In genomic region chr14:122060642-122061041, GRCm38 (mm10) we compare ENCODE assay signal across 9 mouse cellular contexts. TPM values are rescaled to one million over a fixed set of nuclear protein-coding genes. Genes with fewer than 3 reads are reported as not detected.
DNase-seq lines count a peak whose midpoint lies in the region; ATAC-seq and TF ChIP-seq lines count a peak whose summit lies in the region.
"Had no signal": no experiment of that assay in that cellular context is flagged by ENCODE, and none has a peak within 500 bp of the region (broad histone marks: within the 10 kb centered on the region; RNA-seq: fewer than 3 reads in every experiment).

No protein-coding gene starts in this region.

- no peaks in the 10 kb centered on the region for H3K36me3 ChIP-seq in liver, embryonic 14.5 days (replicated peaks; ENCODE audit: control insufficient read depth, insufficient read depth, low read depth)

- TF ChIP-seq CTCF in liver, embryonic 14.5 days (IDR thresholded peaks at IDR 0.05; ENCODE audit: low read depth) = peak; percentile 96
- TF ChIP-seq CTCF in olfactory bulb, adult 2 months (IDR thresholded peaks at IDR 0.05; ENCODE audit: insufficient read depth, low read depth, low read length) = peak; percentile 20; the same call in 1 of the 2 replicates

- H3K9me3 ChIP-seq in liver, embryonic 14.5 days (ENCODE audit: control insufficient read depth, low read length) = no peaks in the 10 kb centered on the region

- H3K27me3 ChIP-seq in liver, embryonic 14.5 days (ENCODE audit: control insufficient read depth, insufficient read depth, low read length) = no peaks in the 10 kb centered on the region

- H3K4me1 ChIP-seq in liver, embryonic 14.5 days (replicated peaks; ENCODE audit: control insufficient read depth in 2 of 2, insufficient read depth in 2 of 2, low read length in 1 of 2) = peaks cover 0 to 9% of the 10 kb centered on the region in 2 experiments; a peak in 1 of 4 replicates
- H3K4me1 ChIP-seq in olfactory bulb, adult 2 months (ENCODE audit: control insufficient read depth, insufficient read depth, low read length) = no peaks in the 10 kb centered on the region

- no peak overlapping the region for H3K4me3 ChIP-seq in liver, embryonic 14.5 days (ENCODE audit: insufficient read depth in 1 of 2, low read depth in 2 of 2, low read length in 2 of 2)
- H3K4me3 ChIP-seq in olfactory bulb, adult 2 months (ENCODE audit: insufficient read depth, low read depth, low read length) = no peak overlapping the region
- H3K4me3 ChIP-seq: erythroblast, embryonic 14.5 days had no signal

- ATAC-seq in granulocyte monocyte progenitor cell, adult 5-6 weeks (replicated peaks; ENCODE audit: poor library complexity, severe bottlenecking) = peak; percentile 75
- ATAC-seq in liver, embryonic 14.5 days (ENCODE audit: insufficient read depth) = peak; percentile 53; the same call in 1 of the 2 replicates

- no peak for TF ChIP-seq POLR2A in olfactory bulb, adult 2 months (IDR thresholded peaks at IDR 0.05; ENCODE audit: insufficient read depth, low read depth, low read length)

- peak; percentile 87 for DNase-seq in A20 (ENCODE audit: low read depth, low spot score)
- peak; percentile 77 to 80 for DNase-seq in adrenal gland, adult 18-20 months (ENCODE audit: low spot score in 2 of 2)
- peak; percentile 64 for DNase-seq in embryo, embryonic 11.5 days (ENCODE audit: low read depth, low spot score)
- DNase-seq in kidney, postnatal 14 days = peak; percentile 85
- peak; percentile 52 to 65 (median 53) for DNase-seq in liver, embryonic 14.5 days (ENCODE audit: low read depth in 3 of 3, low spot score in 3 of 3)
- DNase-seq in testis, postnatal 14 days (ENCODE audit: low spot score) = peak; percentile 71

- no peak overlapping the region for H3K27ac ChIP-seq in liver, embryonic 14.5 days
- H3K27ac ChIP-seq in olfactory bulb, adult 2 months (ENCODE audit: insufficient read depth, low read depth, low read length) = no peak overlapping the region

- 2% methylated on average over 3 of the region's 3 CpGs for WGBS in liver, embryonic 14.5 days (ENCODE audit: insufficient replicate concordance)
- 7% methylated on average over 3 of the region's 3 CpGs for WGBS in olfactory bulb, adult 2 months

- no peak overlapping the region for H3K9ac ChIP-seq in liver, embryonic 14.5 days (replicated peaks)

- H3K4me2 ChIP-seq in liver, embryonic 14.5 days (ENCODE audit: low read depth) = no peak overlapping the region

- no peak for TF ChIP-seq EP300 in liver, embryonic 14.5 days (IDR thresholded peaks at IDR 0.05; ENCODE audit: low read depth)

RNA-seq across cellular contexts. Expression of gene Timm8a2, which starts 26.2 kb away (rescaled TPM):
- total RNA-seq in adrenal gland, adult 18-20 months (2021) = not detected
- not detected in 2 replicates for total RNA-seq in granulocyte monocyte progenitor cell, adult 5-6 weeks (2014; fragmentation: Nextera tagmentation)
- total RNA-seq in granulocyte monocyte progenitor cell, adult 5-6 weeks (2017) = not detected in 2 replicates
- not detected in 2 replicates for polyA plus RNA-seq in liver, embryonic 14.5 days (2012; rRNA removed)
- not detected in 2 replicates for polyA plus RNA-seq in liver, embryonic 14.5 days (2014; fragmentation: Nextera tagmentation; extraction: Ambion mirVana)
- not detected in 2 replicates for polyA plus RNA-seq in olfactory bulb, adult 2 months (2012; ENCODE audit: insufficient read depth, insufficient read length, low replicate concordance, missing spikeins)
- polyA plus RNA-seq: erythroblast, embryonic 14.5 days had no signal

RNA-seq across cellular contexts. Expression of gene Tm9sf2, which starts 46.2 kb away (rescaled TPM):
- total RNA-seq in adrenal gland, adult 18-20 months (2021) = 100 to 1,000 TPM; 128 to 183 TPM
- 62.7 and 67.8 TPM in 2 replicates for total RNA-seq in granulocyte monocyte progenitor cell, adult 5-6 weeks (2014; fragmentation: Nextera tagmentation)
- total RNA-seq in granulocyte monocyte progenitor cell, adult 5-6 weeks (2017) = 108 and 113 TPM in 2 replicates
- polyA plus RNA-seq in liver, embryonic 14.5 days (2012; rRNA removed) = 22.2 and 26.4 TPM in 2 replicates
- 67.1 and 68.8 TPM in 2 replicates for polyA plus RNA-seq in liver, embryonic 14.5 days (2014; fragmentation: Nextera tagmentation; extraction: Ambion mirVana)
- polyA plus RNA-seq in olfactory bulb, adult 2 months (2012; ENCODE audit: insufficient read depth, insufficient read length, low replicate concordance, missing spikeins) = not detected in 2 replicates
